Mouse (Mus musculus): ENCODE measurements around the gene Gm12888. TPM values are rescaled to one million over a fixed set of nuclear protein-coding genes. Genes with fewer than 3 reads are reported as not detected.
"Not testable (repeated sequence)": the region's sequence is repeated elsewhere in the genome, so short reads cannot be mapped to it uniquely, and the experiment has no call there.

The Gm12888 gene
- polyA plus RNA-seq (2017; shearing (Covaris generic)) = not detected

DNA sequence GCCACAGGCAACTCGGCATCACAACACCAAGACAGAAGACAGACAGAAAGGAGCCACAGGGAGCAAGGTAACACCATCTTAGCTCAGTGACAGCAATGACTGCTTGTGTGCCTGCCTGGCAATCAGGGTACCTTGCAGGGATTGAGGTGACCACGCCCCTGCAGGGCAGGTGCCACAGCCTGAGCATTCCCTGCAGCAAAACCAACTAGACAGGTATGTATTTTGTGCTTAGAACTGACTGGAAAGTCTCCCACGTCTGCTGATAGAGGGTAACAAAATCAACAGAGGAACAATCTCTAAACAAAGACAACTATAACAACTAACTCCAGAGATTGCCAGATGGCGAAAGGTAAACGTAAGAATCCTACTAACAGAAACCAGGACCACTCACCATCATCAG lies at the start of gene Gm12888:
Gene Gm12888, minus strand, starts transcription at position 101 of the 400 bp plus-strand sequence.
- ATAC-seq = not testable (repeated sequence)

Other genes starting within 250 kb of the Gm12888 start
- gene Zmpste24, start 226.7 kb downstream of the Gm12888 start, polyA plus RNA-seq (2017; shearing (Covaris generic)) = 10 to 100 TPM; 38.9 to 60.1 (median 50.9) TPM
- gene Tmco2, start 215.7 kb downstream of the Gm12888 start, polyA plus RNA-seq (2017; shearing (Covaris generic)) = not detected
- 10 to 100 TPM; 14.1 to 21.5 (median 19.0) TPM for gene Rlf, start 109.8 kb downstream of the Gm12888 start, polyA plus RNA-seq (2017; shearing (Covaris generic))
- gene Gm12886, start 98.2 kb upstream of the Gm12888 start, polyA plus RNA-seq (2017; shearing (Covaris generic)) = not detected